Mouse (Mus musculus) liver, postnatal 0 days (tissue): ENCODE data around the gene Hipk2. TPM values are rescaled to one million over a fixed set of nuclear protein-coding genes. Genes with fewer than 3 reads are reported as not detected.

ENCODE experiments used
- ATAC-seq: fragments of 200-750 bp; cut with Nextera tagmentation; 2 replicates; pipeline ENCODE4 v1.8.0; 2017; ENCODE audit warnings: mild to moderate bottlenecking, moderate library complexity
- DNase-seq: peaks from one replicate; pipeline ENCODE4 v3.0.0-alpha.2; 2016
- H3K27ac ChIP-seq: fragments of 300-500 bp; sonication (generic); 2 replicates; pipeline ENCODE4 v1.5.1; 2014; ENCODE audit warnings: antibody characterized with exemption, moderate library complexity, mild to moderate bottlenecking, low read depth
- H3K27me3 ChIP-seq: fragments of 300-500 bp; sonication (generic); 2 replicates; pipeline ENCODE4 v1.6.1; 2014; ENCODE audit warnings: low read length, control low read depth, mixed read lengths; ENCODE audit not compliant: insufficient read depth
- H3K36me3 ChIP-seq: fragments of 300-500 bp; sonication (generic); replicated peaks from 2 replicates; pipeline ENCODE4 v1.6.1; 2014; ENCODE audit warnings: mild to moderate bottlenecking, control low read depth, low read length, moderate library complexity, mixed read lengths; ENCODE audit not compliant: insufficient read depth
- H3K4me1 ChIP-seq: fragments of 300-500 bp; sonication (generic); 2 replicates; pipeline ENCODE4 v1.6.1; 2014; ENCODE audit warnings: antibody characterized with exemption, mild to moderate bottlenecking, control low read depth; ENCODE audit not compliant: insufficient read depth
- H3K4me2 ChIP-seq: fragments of 300-500 bp; sonication (generic); 2 replicates; pipeline ENCODE4 v1.6.1; 2014; ENCODE audit warnings: low read depth, mild to moderate bottlenecking, low read length, moderate library complexity, mixed read lengths
- H3K4me3 ChIP-seq: fragments of 300-500 bp; sonication (generic); 2 replicates; pipeline ENCODE4 v1.5.1; 2014; ENCODE audit warnings: low read depth, low read length
- H3K9ac ChIP-seq: fragments of 300-500 bp; sonication (generic); replicated peaks from 2 replicates; pipeline ENCODE4 v1.6.1; 2014; ENCODE audit warnings: mild to moderate bottlenecking, moderate library complexity
- H3K9me3 ChIP-seq: fragments of 300-500 bp; sonication (generic); 2 replicates; pipeline ENCODE4 v1.6.1; 2016; ENCODE audit warnings: mild to moderate bottlenecking, control low read depth, low read length, mixed read lengths
- CTCF ChIP-seq: sonication (generic); IDR thresholded peaks from 2 replicates; pipeline ENCODE4 v1.5.1; 2016; ENCODE audit warnings: antibody characterized with exemption, low read depth
- EP300 ChIP-seq: IDR thresholded peaks from 2 replicates; pipeline ENCODE4 v1.6.1; 2016; ENCODE audit warnings: antibody characterized with exemption, low read depth, mild to moderate bottlenecking
- WGBS: fragments of 180-500 bp; shearing (Covaris S2); extraction: QIAGEN DNeasy Blood & Tissue Kit; methylation state at CpG from one replicate; pipeline ENCODE4 v1.1.7; 2014; ENCODE audit not compliant: insufficient replicate concordance; 5-methylcytosine and 5-hydroxymethylcytosine counted together
- polyA plus RNA-seq: library from polyadenylated mRNA; unstranded; fragments of >200 nt; fragmentation: Nextera tagmentation; extraction: Ambion mirVana; gene quantifications from 2 replicates; pipeline ENCODE4 v1.2.1, GENCODE M21; 2015

Gene Hipk2
- polyA plus RNA-seq, 1 experiment from 2014 or later: 9.7 TPM

- DNase-seq: no peak
- peaks cover 34% of the 10 kb centered on the region for H3K4me1 ChIP-seq
- H3K9ac ChIP-seq: no peak overlapping the region
- H3K4me3 ChIP-seq: no peak overlapping the region
- H3K9me3 ChIP-seq: no peaks in the 10 kb centered on the region
- TF ChIP-seq CTCF (no peak), EP300 (no peak)
- no peaks in the 10 kb centered on the region for H3K27me3 ChIP-seq
- peak; percentile 69 for ATAC-seq
- 58% methylated on average over 2 of the region's 2 CpGs for WGBS
- 0 out of 2 replicates have a peak overlapping the region, but pooled peaks have one; percentile 27 for H3K4me2 ChIP-seq
- peak overlapping the region; percentile 61; the same call in 1 of the 2 replicates for H3K27ac ChIP-seq
- H3K36me3 ChIP-seq: peaks cover 16% of the 10 kb centered on the region
Observed at GRCm38 (mm10) chr6:38834727-38835126, 41.2 kb downstream of the Hipk2 start.

DNA sequence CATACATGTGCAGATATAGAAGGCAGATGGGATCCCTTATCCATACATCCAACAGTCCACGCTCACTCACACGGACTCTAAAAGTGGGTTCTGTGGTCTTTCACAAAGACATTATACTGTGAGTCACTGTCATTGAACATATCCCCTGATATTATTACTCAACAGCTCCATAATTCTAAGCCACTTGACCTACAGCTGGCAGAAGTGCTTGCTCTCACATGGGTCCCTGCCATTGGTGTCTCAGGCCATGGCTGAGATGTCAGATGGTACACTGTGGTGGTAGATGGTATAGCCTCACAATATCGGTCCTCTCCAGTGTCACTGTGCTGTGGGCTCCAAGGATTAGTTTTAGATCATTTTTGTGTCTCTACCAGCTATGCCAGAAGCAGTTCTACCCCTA, 42.2 kb downstream of the Hipk2 start:
- no peaks in the 10 kb centered on the region for H3K9me3 ChIP-seq
- no peak for DNase-seq
- peak overlapping the region; percentile 4 for H3K27ac ChIP-seq
- WGBS: 85% methylated on average over 3 of the region's 3 CpGs
- H3K4me3 ChIP-seq: no peak overlapping the region
- ATAC-seq: no peak
- no peak overlapping the region for H3K4me2 ChIP-seq
- no peak for TF ChIP-seq CTCF
- TF ChIP-seq EP300: no peak
- H3K9ac ChIP-seq: no peak overlapping the region
- H3K36me3 ChIP-seq: peaks cover 15% of the 10 kb centered on the region
- peaks cover 37% of the 10 kb centered on the region for H3K4me1 ChIP-seq
- H3K27me3 ChIP-seq: no peaks in the 10 kb centered on the region

GRCm38 (mm10) chr6:38829452-38829851, 46.5 kb downstream of the Hipk2 start:
- Histone ChIP-seq H3K4me1 (peaks cover 34% of the 10 kb centered on the region), H3K4me3 (no peak overlapping the region), H3K36me3 (peaks cover 19% of the 10 kb centered on the region), H3K9me3 (no peaks in the 10 kb centered on the region), H3K9ac (no peak overlapping the region), H3K4me2 (no peak overlapping the region), H3K27ac (0 out of 2 replicates have a peak overlapping the region, but pooled peaks have one; percentile 4), H3K27me3 (no peaks in the 10 kb centered on the region)
- 85% methylated on average over 3 of the region's 3 CpGs for WGBS
- ATAC-seq: no peak
- DNase-seq: no peak
- TF ChIP-seq CTCF (no peak), EP300 (no peak)

- 56% methylated on average over 2 of the region's 2 CpGs for WGBS
- H3K27ac ChIP-seq: peak overlapping the region; percentile 34
- no peak for TF ChIP-seq CTCF
- no peak for TF ChIP-seq EP300
- no peaks in the 10 kb centered on the region for H3K27me3 ChIP-seq
- peaks cover 15% of the 10 kb centered on the region for H3K36me3 ChIP-seq
- no peaks in the 10 kb centered on the region for H3K9me3 ChIP-seq
- no peak overlapping the region for H3K9ac ChIP-seq
- H3K4me1 ChIP-seq: peaks cover 47% of the 10 kb centered on the region
- ATAC-seq (no peak), DNase-seq (no peak)
- H3K4me3 ChIP-seq: no peak overlapping the region
- H3K4me2 ChIP-seq: no peak overlapping the region
Observed at GRCm38 (mm10) chr6:38828211-38828610, 47.8 kb downstream of the Hipk2 start.

DNA sequence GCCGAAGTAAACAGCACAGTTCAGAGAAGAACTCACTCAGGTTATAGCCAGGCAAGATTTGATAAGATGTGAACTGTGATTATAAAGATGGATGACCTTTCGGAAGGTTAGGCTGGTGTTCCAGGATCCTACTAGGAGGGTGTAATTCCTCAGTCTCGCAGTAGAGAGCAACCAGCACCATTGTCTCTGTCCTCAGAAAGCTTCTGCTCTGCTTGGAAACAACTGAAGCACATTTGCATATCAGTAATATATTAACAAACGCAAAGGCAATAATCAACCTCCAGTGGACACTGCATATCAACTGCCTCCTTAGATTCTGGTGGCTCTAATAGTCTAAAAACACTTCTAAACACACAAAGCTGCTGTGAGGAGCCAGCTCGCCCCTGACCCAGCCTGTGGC, 48.5 kb downstream of the Hipk2 start:
- DNase-seq: no peak
- Histone ChIP-seq H3K36me3 (peaks cover 15% of the 10 kb centered on the region), H3K27ac (peak overlapping the region; percentile 34), H3K9me3 (no peaks in the 10 kb centered on the region), H3K4me2 (no peak overlapping the region), H3K27me3 (no peaks in the 10 kb centered on the region), H3K4me1 (peaks cover 47% of the 10 kb centered on the region), H3K9ac (no peak overlapping the region), H3K4me3 (no peak overlapping the region)
- peak; percentile 56 for ATAC-seq
- TF ChIP-seq EP300 (no peak), CTCF (peak; percentile 47)
- 67% methylated on average over 5 of the region's 5 CpGs for WGBS

DNA sequence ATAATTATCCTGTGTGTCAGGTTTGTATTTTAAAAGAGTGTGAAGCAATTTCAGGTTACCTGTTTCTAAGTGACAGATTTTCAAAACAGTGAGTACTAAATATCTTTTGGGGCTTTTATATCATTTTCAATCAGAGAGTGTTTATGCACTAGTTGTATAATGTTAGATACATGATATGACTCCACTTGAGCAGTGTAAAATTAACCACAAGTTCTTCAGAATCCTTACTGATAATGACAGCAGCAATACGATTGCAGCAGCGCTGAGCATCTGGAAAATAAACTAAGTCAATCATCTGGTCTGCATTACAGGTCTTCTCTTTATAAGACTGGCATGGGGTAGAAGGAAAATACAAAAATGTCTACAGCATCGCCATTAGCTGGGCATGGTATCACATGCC, 49.1 kb downstream of the Hipk2 start:
- Histone ChIP-seq H3K4me1 (peaks cover 50% of the 10 kb centered on the region), H3K27ac (peak overlapping the region; percentile 34; the same call in 1 of the 2 replicates), H3K4me3 (no peak overlapping the region), H3K27me3 (no peaks in the 10 kb centered on the region), H3K4me2 (no peak overlapping the region), H3K36me3 (peaks cover 15% of the 10 kb centered on the region), H3K9me3 (no peaks in the 10 kb centered on the region), H3K9ac (no peak overlapping the region)
- TF ChIP-seq EP300: no peak
- no peak for TF ChIP-seq CTCF
- WGBS: 59% methylated on average over 3 of the region's 3 CpGs
- DNase-seq: no peak
- ATAC-seq: no peak

DNA sequence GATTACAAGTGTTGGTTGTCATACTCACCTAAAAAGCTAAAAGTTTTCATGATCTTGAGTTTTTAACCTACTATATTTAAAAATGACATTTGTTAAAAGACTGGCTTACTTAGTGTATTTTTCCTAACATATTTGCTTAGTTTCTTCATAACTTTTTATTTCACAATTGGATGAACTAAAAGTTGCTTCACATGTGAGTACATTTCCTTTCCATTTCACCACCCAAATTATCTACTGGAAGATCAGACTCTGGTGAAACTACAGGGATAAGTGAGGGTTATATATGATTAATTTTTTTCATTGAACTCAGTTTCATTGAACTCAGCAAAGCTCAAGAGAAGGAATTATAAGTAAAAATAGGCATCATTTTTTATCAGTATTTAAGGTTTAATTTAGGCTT, 50.1 kb downstream of the Hipk2 start:
- peaks cover 13% of the 10 kb centered on the region for H3K36me3 ChIP-seq
- no peak overlapping the region for H3K27ac ChIP-seq
- no peak for DNase-seq
- H3K9me3 ChIP-seq: no peaks in the 10 kb centered on the region
- peaks cover 53% of the 10 kb centered on the region for H3K4me1 ChIP-seq
- no peak for TF ChIP-seq EP300
- TF ChIP-seq CTCF: no peak
- H3K27me3 ChIP-seq: no peaks in the 10 kb centered on the region
- H3K4me2 ChIP-seq: no peak overlapping the region
- no peak overlapping the region for H3K9ac ChIP-seq
- no peak overlapping the region for H3K4me3 ChIP-seq
- no peak for ATAC-seq
